Mouse (Mus musculus): ENCODE results near the gene Otof.

Gene Otof

DNA sequence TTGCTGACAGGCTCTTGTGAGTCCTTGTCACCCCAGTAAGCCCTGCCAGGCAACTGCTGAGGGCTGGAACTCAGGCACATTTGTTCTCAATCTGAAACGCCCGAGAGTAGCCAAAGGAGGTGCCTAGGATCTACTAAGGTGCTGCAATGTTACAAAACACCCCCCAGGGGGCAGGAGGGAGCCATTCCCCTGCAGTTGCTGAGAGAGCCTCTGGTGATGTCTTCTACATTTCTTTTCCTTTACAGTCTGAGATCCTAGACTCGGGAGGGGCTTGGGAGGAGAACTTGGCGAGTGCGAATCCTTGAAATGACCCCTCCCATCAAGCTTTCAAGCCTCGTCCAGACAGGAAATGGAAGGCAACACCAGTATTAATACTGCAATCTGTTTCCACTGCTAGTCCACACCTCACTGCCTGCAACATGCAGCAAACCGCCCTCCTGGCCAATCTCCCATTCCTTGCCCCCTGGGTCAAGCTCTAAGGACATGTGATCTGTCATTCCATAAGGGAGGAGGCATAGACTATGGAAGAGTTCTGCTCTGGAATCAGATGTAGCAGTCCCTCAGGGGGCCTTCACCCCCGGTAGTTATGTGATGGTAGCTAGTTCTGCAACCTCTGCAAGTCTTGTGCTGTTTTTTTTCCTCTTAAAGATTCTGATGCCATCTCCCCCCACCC is 38.0 kb downstream of the Otof start:
- peak in 1 of 2 experiments; percentile 7 for DNase-seq (ENCODE audit: low spot score in 2 of 2)

DNA sequence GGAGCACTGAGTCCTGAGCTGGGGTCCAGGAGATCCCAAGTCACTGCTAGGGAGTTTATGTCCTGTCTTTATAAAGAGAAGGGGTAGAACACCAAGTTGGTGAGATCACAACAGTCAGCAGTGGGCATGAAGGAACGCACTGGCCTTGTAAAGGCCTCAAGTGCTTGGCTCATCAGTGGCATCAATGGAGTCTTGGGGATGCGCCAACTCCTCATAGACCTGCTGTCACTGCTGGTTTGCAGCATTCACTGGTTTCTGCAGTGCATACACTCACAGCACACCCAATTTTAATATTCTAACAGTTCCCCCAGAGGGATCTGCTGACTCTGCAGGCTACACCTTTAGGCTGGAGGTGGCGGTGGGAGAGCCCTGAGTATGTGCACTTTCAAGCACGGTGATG is 38.6 kb downstream of the Otof start:
- no peak for DNase-seq (ENCODE audit: low spot score in 2 of 2)

DNA sequence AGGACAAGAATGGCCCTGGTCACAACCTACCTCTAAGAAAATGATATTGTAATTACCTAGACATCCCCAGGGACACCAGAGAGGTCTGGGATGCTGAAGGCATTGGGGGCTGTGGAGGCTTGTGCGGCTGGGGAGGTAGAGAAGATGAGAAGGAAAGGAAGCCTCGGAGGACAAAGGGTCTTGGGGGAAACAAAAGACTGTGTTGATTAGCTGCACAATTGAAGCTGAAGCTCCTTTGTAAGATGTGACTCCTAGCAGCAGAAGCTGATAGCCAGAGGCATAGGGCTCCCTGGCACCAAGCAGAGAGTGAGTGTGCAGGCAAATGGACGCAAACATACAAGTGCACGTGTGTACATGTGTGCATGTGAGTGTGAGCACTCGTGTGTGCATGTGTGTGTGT is 45.1 kb downstream of the Otof start:
- DNase-seq (ENCODE audit: low spot score in 2 of 2): no peak

DNA sequence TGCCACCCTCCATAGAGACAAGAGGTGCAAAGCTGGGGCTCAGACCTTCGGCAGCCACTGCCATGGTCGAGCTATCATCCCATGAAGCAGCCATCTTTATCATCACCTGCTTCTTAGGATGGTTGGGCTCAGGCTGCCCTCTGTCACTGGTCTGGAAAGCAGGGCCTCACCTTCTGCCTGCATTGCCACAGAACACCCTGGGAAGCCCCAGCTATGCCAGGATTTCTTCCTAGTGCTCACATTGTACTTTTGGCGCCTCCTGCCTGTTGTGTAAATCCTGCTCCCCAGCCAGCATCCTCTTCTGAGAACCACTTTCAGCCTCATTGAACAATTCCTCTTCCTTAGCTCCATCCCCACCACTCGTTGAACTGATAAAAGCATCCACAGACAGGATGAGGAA is 45.9 kb downstream of the Otof start:
- DNase-seq (ENCODE audit: low spot score in 2 of 2): no peak

DNA sequence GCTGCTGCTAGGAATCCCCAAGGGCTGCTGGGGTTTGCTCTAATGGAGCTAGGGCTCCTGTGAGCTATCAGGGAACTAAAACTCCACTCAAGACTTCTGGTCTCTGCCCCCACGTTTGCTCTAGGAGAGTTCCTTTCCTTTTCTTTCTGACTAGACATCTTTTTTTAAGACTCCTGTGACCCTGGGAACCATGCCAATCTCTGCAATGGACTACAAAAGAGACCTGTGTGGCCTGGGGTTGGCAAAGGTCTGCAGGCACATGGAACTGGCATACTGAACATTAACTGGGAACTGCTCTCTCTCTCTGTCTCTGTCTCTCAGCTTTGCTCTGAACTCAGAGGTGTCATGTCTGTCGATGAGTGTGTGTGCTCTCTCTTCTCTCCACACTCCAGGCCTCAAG is 46.4 kb downstream of the Otof start:
- DNase-seq (ENCODE audit: low spot score in 2 of 2): no peak

DNA sequence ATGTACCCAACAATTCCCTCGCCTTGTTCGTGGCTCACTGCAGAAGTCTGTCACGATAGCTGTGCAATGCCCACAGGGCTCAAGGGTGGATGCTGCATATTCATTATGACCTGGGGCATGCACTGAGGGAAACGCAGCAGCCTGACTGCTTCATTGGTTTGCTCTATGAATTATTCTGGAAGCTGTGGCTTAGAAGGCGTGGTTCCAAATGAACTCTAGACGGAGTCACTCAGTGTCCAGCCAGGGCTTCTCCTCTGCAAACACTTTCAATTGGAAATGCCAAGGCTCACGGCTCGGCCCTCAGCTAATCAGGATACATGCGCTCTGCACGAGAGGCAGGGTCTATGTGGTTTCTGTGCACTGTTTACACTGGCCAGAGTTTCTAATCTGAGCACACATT is 50.2 kb downstream of the Otof start:
- no peak for DNase-seq (ENCODE audit: low spot score in 2 of 2)

DNA sequence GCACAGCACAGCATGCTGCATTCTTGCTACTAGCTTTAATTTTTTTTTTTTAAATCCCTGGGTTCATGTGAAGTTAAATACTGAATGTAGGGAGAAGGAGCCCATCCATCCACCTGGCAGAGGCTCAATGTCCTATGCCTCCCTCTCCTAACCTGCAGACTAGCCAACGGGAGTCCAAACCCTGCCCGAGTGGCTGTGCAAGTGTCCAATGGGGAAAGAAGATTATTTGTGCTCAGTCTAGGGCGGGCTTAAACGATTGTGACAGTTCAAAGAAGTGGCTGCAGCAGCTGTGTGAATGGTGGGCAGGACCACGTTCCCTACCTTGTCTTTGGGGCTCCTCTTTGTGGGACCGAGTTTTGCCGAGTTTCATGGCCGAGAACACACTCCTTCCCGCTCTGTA is 54.9 kb downstream of the Otof start:
- DNase-seq (ENCODE audit: low spot score in 2 of 2): no peak

DNA sequence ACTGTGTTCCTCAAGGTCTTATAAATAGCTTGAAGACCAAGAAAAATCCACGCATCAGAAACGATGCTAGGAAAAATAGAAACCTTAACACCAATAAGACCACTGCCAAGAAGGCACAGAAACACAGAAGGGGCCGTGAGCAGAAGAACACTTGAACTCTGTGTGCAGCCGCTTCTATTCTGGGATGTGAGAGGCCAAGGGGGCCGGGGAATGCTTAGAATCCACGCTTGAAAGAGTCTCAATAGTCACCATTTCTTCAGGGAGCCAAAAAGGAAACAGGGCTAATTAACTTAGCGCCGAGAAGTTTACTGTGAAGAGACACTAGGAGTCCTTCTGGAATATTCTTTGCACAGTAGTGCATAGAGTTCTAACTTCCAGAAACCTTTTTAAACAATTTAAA is 60.6 kb downstream of the Otof start:
- DNase-seq (ENCODE audit: low spot score in 2 of 2): no peak

DNA sequence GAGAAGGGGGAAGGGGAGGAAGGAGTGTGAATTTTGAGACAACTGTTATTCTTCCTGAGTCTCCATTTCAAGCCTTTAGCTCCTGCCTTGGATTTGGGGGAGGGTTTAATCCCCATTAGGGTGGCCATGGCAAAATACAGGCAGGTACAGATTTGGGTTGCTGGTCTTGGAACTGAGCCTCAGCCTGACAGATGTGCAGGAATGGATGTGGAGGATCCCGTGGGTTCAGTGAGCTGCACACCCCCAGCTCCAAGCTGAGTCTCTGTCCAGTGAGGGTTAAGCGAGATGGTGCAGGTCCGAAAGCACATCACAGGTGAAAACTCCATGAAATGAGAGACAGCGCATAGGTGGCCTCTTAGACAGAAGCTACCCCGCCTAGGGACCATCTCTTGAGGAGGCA is 61.2 kb downstream of the Otof start:
- DNase-seq (ENCODE audit: low spot score in 2 of 2): no peak

DNA sequence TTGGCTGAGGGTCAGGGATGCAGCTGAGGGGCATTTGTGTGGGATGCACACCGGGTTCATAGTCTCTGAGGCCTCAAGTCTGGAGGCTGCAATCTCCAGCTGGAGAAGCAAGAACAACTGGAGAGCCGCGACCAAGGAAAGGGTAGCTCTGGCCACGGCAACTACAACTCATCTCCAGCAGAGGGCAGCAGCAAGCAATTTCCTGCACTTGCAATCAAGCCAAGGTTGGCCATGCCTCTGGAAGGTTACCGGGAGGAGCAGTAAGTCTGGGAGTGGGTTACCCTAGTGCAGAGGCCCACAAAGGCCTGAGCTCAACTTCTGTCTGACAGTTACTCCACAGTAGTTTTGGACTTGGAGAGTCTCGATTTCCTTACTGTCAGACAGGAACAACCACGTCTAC is 70.3 kb downstream of the Otof start:
- peak; percentile 8 to 14 for DNase-seq (ENCODE audit: low spot score in 2 of 2)

DNA sequence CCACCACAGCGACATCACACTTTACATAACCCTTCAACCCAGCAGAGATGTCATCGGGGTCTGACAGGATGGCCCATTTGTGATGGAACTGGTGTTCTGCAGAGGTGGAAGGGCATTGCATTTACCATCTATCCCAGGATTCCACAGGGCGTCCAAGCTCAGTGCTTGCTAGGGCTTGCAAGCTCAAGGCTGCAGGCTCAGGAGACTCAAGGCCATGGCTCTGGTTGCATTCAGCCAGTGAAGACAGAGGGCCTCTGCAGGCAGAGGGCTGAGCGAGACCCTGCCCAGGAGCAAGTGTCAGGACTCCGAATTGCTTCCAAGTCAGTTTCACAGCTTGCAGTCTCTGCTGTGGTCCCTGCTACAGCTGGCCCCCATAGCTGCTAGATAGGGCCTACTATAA is 71.9 kb downstream of the Otof start:
- DNase-seq (ENCODE audit: low spot score in 2 of 2): no peak

DNA sequence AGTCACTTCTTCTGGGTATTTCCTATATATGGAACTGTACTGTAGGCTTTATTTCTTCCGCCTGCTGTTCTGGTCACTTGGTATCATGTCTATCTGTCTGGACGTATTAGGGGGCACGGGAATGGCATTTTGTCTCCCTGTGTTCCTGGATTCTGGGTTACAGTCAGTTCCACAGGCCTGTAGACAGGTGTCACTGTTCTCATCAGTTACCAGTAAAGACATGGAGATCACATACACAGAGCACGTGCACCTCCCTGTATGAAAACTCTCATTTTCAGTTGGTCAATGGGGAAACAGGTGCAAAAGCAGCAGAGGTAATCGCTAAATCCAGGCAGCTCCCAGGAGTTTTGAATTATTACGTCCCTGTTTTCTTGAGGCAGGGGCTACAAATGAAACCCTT is 74.0 kb downstream of the Otof start:
- no peak for DNase-seq (ENCODE audit: low spot score in 2 of 2)

DNA sequence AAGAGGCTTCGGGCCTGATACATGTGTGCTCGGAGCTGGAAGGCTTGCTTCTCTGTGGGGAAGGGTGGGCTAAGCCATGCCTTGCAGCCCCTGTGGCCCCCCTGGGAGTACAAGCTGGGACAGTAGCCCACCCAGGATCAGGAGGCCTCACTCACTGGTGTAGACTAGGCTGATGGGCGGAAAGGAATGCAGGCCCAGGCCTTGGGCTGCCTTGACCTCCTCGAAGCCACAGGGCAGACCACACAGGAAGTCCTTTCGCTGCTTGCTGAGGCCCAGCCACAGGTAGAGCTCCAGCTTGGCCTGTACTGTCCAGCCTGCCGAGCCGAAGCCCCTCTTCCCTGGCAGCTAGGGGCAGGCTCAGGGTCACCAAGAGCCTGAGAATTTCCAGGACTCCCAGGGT is 78.9 kb downstream of the Otof start:
- DNase-seq (ENCODE audit: low spot score in 2 of 2): no peak

DNA sequence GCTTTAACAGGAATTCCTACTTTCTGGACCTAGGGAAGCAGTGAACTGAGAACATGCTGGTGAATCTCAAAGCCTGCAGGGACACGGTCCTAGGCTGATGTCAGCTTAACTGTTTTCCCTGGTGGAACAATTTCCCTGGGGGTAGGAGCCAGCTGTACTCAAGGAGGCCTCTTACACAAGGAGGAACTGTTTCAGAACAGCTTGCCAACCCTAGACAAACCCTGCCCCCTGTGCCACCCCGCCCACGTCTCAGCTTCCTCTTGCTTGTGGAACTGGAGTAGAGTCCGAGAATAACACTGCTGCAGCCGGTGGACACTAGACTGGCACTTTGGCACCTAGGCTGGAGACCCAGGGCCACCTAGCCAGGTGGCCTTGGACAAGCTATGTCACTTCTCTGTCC is 92.3 kb downstream of the Otof start:
- DNase-seq (ENCODE audit: low spot score in 2 of 2): peak; percentile 32 to 52

DNA sequence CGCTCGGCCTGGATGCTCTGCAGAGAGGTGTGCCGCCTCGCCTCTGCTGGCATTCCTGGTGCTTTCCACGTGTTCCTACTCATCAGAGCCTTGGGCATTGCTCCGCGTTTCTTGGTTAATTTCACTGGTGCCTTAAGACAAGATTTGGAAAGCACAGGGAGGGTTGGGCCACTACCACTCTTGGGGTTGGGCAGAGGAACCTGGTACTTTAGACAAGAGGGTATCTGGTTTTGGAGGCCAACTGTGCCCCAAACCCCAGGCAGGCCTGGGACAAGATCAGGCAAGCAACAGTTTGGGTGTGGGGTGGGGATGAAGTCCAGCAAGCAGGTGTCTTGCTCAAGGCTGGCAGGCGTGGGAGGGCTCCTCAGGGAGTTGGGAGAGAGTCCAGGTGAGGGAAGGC is 94.3 kb downstream of the Otof start:
- DNase-seq (ENCODE audit: low spot score in 2 of 2): no peak

DNA sequence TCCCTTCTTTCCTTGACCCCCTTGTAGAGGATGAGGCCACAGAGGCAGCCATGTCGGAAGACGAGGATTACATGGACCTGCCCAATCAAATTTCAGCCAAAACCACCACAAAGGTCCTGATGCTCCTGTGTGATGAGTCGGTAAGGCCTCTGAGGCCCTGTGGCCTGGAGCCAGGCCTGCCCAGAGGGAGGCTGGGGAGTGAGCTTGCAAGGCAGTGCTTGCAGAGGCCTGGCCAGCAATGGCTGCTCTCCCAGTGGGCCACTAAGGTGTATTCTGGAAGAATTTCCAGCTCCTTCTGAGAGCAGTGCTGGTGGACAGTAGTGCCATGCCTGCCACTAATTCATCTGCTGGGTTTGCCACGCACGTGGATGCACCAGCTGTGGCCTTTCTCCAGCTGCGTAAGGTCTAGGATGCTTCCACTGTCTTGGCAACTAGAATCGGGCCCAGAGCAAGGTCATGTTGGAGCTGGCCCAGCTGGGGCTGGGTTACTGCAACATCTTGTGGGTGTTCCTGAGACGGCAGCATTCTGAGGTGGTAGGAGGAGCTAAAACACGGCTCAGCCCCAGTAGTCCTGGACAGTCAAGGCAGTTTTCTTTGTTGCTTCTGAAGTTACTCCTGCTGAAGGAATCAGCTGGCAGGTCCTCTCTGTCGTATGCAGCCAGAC is 103.2 kb downstream of the Otof start:
- DNase-seq (ENCODE audit: low spot score in 2 of 2): no peak

DNA sequence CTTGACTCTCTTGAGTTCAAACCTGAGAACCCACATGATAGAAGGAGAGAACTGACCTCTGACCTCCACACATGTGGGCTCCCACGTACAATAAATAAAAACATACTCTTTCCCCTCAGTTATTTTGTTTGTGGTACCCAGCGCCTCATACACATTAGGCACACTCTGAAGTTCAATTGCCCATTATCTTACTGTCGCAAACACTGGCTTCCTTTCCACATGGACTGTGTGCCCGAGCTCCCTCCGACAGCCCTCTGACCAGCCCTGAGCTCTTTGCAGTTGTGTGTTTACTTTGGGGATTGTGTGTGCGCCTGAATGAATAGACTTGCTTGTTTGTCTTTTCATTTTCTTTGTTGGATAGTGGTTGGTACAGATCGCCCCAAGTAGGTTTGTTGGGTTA is 105.1 kb downstream of the Otof start:
- DNase-seq (ENCODE audit: low spot score in 2 of 2): no peak

DNA sequence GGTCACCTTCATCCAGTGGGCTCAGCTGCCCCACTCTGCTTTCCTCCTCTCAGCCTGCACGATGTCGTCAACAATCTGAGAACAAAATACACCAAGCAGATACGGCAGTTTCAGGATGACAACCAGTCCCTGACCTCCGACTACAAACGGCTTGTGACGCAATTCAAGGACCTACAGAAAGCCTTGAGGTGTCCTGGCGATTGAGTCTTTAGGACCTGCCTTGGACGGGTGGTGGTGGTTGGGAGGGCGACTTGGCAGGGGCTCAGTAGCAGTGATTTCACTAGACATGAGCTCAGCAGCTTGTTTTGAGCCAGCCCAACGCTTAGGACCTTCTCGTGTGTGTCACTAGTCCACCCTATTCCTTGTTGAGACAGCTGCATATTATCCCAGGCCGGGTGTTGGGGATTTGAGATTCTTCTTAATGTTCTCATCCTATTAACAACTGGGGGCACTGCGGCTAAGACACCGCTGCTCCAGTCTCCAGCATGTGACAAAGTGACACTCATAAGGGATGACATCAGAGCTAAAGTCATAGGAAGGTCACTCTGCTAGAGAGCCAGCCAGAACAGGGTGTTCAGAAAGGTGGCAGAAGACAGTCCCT is 106.1 kb downstream of the Otof start:
- DNase-seq (ENCODE audit: low spot score in 2 of 2): no peak

DNA sequence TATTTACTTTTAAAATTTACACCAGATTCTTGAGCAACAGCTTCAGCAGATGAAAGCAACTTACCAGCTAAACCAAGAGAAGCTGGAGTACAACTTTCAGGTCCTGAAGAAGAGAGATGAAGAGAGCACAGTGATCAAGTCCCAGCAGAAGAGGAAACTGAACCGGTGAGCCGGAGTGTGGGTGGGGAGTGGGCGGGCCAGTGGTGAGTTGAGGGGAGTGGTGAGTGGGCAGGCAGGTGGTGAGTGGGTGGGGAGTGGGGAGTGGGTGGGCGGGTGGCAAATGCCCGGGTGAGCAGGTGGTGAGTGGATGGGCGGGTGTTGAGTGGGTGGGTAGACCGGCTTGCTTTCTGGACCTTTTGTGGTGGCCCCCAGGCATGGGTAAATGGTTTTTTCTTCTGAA is 106.6 kb downstream of the Otof start:
- DNase-seq (ENCODE audit: low spot score in 2 of 2): no peak

DNA sequence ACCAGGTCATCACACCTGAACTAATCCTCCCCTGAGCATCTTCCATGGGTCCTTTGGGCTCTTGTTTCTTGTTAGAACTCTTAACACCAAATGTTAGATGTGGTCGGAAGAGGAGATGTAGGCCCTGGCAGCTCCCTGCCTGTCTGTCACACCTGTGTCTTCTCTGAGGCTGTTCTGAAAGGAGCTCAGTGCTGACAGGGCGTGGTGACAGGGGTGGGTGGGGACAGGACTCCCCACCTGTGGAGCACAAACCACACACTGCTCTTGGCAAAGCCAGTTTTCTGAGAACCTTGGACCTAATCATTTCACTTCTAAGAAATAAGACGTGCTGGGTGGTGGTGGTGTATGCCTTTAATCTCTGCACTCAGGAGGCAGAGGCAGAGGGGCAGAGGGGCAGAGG is 108.1 kb downstream of the Otof start:
- peak; percentile 14 to 18 for DNase-seq (ENCODE audit: low spot score in 2 of 2)

DNA sequence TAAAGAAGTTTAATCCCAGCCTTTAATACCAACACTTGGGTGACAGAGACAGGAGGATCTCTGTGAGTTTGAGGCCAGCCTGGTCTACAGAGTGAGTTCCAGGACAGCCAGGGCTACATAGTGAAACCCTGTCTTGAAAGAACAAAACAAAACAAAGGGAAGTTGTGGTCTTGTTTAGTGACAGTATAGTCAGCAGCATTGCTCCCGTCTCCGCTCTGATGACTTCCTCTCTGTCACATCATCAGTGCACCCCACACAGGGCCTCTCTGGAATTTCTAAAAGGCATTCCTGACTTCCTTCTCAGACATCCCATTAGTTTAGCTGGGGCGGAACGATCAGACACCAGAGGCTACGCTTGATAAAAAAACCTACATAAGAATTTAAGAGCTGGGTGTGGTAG is 117.8 kb downstream of the Otof start:
- no peak for DNase-seq (ENCODE audit: low spot score in 2 of 2)

DNA sequence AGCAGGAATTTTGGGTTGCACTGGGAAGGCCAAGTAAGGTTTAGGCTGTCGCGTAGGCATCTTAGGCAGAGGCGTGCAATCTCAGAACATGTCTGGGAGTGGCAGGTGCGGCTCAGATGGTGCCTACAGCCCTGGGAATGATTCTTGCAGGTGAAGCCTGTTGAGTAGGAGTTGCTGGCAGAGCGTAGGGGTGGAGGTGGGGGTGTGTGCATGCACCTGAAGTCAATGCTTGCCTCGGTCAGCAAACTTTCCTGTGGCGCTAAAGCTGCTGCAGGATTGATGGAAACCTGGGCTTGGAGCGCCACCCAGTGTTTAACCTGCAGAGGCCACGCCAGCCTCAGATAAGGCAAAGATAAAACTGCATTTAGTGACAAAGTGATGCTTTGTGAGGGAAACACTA is 118.6 kb downstream of the Otof start:
- DNase-seq (ENCODE audit: low spot score in 2 of 2): peak; percentile 12 to 27

DNA sequence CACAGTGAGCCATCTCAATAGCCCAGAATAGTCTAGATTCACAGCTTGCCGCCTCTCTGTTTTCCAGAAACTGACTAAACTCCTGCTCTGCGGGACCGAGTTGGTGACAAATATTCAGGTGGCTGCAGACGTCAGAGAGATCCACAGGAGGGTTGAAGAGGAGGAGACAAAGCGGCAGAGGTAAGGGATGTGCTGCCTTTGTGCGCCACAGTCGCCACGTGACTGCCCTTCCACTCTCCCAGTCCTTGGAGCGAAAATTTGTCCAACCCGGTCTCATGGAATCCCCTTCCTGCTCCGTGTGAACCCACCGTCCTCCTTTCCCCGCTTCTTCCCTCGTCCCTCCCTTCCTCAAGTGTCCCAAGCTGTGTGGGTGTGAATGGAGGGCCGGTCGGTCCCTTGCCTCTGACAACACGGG is 119.1 kb downstream of the Otof start:
- no peak for DNase-seq (ENCODE audit: low spot score in 2 of 2)

All from spleen, postnatal 36 days (tissue).